Mouse (Mus musculus) stomach, embryonic 14.5 days (tissue): ENCODE results near the gene Dlx3. TPM values are rescaled to one million over a fixed set of nuclear protein-coding genes. Genes with fewer than 3 reads are reported as not detected.
A peak's percentile ranks its signal among the peaks of the same experiment; 100 is the strongest.

Source experiments
- ATAC-seq: fragments of 200-750 bp; cut with Nextera tagmentation; 2 replicates; pipeline ENCODE4 v1.8.0; 2017; ENCODE audit warnings: low read depth, moderate TSS enrichment; ENCODE audit not compliant: insufficient number of reproducible peaks, insufficient read depth, low FRiP score
- H3K27ac ChIP-seq: fragments of 300-500 bp; sonication (generic); 2 replicates; pipeline ENCODE4 v1.5.1; 2014; ENCODE audit warnings: mild to moderate bottlenecking, low read length, moderate library complexity, mixed read lengths
- H3K27me3 ChIP-seq: fragments of 300-500 bp; sonication (generic); 2 replicates; pipeline ENCODE4 v1.6.1; 2014; ENCODE audit warnings: low read length, control low read depth, mixed read lengths; ENCODE audit not compliant: control insufficient read depth, insufficient read depth
- H3K36me3 ChIP-seq: fragments of 300-500 bp; sonication (generic); 2 replicates; pipeline ENCODE4 v1.6.1; 2014; ENCODE audit warnings: mild to moderate bottlenecking, control low read depth, low read length, moderate library complexity, mixed read lengths; ENCODE audit not compliant: control insufficient read depth, insufficient read depth
- H3K4me1 ChIP-seq: fragments of 300-500 bp; sonication (generic); 2 replicates; pipeline ENCODE4 v1.6.1; 2014; ENCODE audit warnings: low read length, control low read depth, mixed read lengths; ENCODE audit not compliant: control insufficient read depth, insufficient read depth
- H3K4me2 ChIP-seq: fragments of 300-500 bp; sonication (generic); replicated peaks from 2 replicates; pipeline ENCODE4 v1.6.1; 2014; ENCODE audit warnings: low read depth, low read length, control low read depth
- H3K4me3 ChIP-seq: fragments of 300-500 bp; sonication (generic); 2 replicates; pipeline ENCODE4 v1.5.1; 2014; ENCODE audit warnings: low read depth, low read length, control low read depth
- H3K9ac ChIP-seq: fragments of 300-500 bp; sonication (generic); replicated peaks from 2 replicates; pipeline ENCODE4 v1.6.1; 2014; ENCODE audit warnings: low read depth, mild to moderate bottlenecking, control low read depth, low read length, moderate library complexity, mixed read lengths
- H3K9me3 ChIP-seq: fragments of 300-500 bp; sonication (generic); 2 replicates; pipeline ENCODE4 v1.6.1; 2016; ENCODE audit warnings: low read depth, low read length, control low read depth; ENCODE audit not compliant: control insufficient read depth
- WGBS: fragments of 180-500 bp; shearing (Covaris S2); extraction: QIAGEN DNeasy Blood & Tissue Kit; methylation state at CpG from one replicate; pipeline ENCODE4 v1.1.7; 2014; 5-methylcytosine and 5-hydroxymethylcytosine counted together
- polyA plus RNA-seq: library from polyadenylated mRNA; unstranded; fragments of >200 nt; fragmentation: Nextera tagmentation; extraction: Ambion mirVana; gene quantifications from 2 replicates; pipeline ENCODE4 v1.2.1, GENCODE M21; 2014

The Dlx3 gene
- polyA plus RNA-seq, 1 experiment from 2014 or later = 4.5 TPM

DNA sequence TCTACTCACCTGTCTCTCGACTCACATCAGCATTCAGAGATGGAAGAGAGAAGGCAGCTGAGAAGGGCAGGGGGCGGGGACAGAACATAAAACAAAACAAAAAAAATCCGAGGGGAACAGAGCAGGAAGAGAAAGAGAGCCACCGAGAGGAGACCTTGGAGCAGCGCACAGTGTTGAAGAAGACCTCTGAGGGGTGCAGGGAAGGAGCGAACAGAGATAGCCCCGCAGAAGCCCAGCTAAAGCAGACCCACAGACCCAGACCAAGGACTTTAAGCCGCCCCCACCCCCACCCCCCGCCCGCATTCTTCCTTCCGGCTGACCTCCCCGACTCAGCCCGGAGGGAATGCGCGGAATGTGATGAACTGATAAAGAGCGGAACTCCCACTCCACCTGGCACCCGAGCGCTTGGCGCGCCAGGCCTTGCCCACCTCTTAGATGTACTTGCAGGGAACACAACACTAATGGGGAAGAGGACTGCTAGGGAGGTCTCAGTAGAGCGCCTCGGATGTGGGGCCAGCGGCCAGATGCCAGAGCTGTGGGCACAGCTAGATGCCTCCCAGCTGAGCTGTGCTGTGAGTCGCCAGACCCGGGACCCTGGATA is 14.5 kb upstream of the Dlx3 start:
- Histone ChIP-seq H3K9ac (no peak overlapping the region), H3K36me3 (no peaks in the 10 kb centered on the region), H3K27me3 (no peaks in the 10 kb centered on the region), H3K9me3 (no peaks in the 10 kb centered on the region), H3K27ac (no peak overlapping the region), H3K4me3 (no peak overlapping the region), H3K4me1 (peaks cover 20% of the 10 kb centered on the region), H3K4me2 (peak overlapping the region; percentile 31)
- no peak; the same call in 1 of the 2 replicates for ATAC-seq
- WGBS = 5% methylated on average over 25 of the region's 25 CpGs

DNA sequence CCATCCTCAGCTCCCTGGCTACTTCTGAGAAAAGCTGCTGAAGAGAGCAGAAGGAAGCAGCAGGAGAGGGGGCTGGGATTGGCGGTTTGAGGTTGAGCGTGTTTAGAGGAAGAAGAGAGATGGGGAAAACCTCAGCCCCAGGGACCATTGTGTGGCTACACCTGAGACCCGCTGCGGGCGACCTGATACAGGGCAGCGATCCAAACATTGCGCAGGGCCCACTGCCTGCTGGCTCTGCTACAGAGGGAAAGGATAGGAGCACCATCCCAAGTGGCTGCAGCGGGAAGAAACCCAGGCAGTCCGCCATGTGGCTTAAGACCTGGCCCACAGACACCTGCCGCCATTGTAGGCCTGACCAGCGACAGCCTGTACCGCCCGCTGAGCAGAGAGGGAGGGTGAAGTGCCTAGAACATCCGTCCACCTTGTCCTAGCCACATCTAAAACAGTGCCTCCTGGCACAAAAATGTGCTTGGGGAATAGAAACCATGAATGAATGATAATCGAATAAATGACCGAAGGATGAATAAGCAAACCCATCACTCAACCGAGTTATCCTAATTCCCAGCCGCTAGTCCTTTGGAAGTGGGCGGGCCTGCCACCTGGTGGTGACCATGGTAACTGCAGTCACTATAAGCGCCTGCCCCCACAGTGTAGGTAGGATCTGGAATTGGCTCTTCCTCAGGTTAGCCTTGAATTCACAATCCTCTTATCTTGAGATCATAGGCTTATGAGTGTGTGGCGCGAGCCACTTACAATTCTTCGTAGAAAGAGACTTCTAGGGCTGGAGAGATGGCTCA is 13.3 kb upstream of the Dlx3 start:
- H3K9me3 ChIP-seq = no peaks in the 10 kb centered on the region
- peaks cover 14% of the 10 kb centered on the region; the same call in 1 of the 2 replicates for H3K4me1 ChIP-seq
- 35% methylated on average over 23 of the region's 23 CpGs for WGBS
- no peak overlapping the region for H3K9ac ChIP-seq
- H3K27ac ChIP-seq = no peak overlapping the region
- H3K4me2 ChIP-seq = no peak overlapping the region
- ATAC-seq = peak; percentile 24; the same call in 1 of the 2 replicates
- H3K4me3 ChIP-seq = no peak overlapping the region
- H3K27me3 ChIP-seq = no peaks in the 10 kb centered on the region
- no peaks in the 10 kb centered on the region for H3K36me3 ChIP-seq

DNA sequence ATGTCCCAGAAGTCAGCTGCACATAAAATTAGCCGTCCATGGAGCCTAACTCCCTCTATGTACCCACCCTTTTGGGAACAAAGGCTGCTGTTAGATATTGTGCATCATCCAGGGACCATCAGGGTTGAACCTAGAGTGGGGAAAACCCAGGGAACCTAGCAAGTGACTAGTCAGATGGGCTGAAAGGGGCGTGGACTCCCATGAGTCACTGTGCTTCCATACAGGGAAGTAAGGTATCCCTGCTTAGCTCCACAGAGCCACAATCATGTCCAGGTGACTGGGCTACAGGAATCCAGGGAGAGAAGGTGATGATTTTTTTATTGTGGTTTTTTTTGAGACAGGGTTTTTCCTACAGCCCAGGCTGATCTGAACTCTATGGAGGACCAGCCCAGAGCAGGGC is 10.9 kb upstream of the Dlx3 start:
- H3K27ac ChIP-seq = no peak overlapping the region
- WGBS = 92% methylated on average over 2 of the region's 2 CpGs
- H3K27me3 ChIP-seq = no peaks in the 10 kb centered on the region
- ATAC-seq = no peak
- peaks cover 14% of the 10 kb centered on the region; the same call in 1 of the 2 replicates for H3K4me1 ChIP-seq
- H3K9ac ChIP-seq = no peak overlapping the region
- H3K4me2 ChIP-seq = no peak overlapping the region
- no peak overlapping the region for H3K4me3 ChIP-seq
- H3K9me3 ChIP-seq = no peaks in the 10 kb centered on the region
- no peaks in the 10 kb centered on the region for H3K36me3 ChIP-seq

DNA sequence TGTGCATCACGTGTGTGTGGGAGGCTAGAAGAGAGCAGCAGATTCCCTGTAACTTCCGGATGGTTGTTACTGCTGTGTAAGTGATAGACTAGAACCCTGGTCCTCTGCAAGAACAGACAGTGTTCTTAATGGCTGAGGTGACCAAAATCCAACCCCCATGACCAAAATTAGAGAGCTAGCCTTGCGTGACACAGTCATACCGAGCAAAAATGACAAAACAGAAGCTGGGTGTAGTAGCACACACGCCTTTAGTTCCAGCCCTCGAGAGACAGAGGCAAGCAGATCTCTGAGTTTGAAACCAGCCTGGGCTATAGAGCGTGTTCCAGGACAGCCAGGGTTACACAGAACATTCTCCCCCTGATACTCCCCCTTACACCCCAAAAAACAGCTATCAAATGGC is 9.8 kb upstream of the Dlx3 start:
- Histone ChIP-seq H3K27ac (no peak overlapping the region), H3K9ac (no peak overlapping the region), H3K4me1 (peaks cover 13% of the 10 kb centered on the region; the same call in 1 of the 2 replicates), H3K4me2 (no peak overlapping the region), H3K36me3 (no peaks in the 10 kb centered on the region), H3K9me3 (no peaks in the 10 kb centered on the region), H3K4me3 (no peak overlapping the region), H3K27me3 (no peaks in the 10 kb centered on the region)
- WGBS = 91% methylated on average over 7 of the region's 7 CpGs
- no peak for ATAC-seq

DNA sequence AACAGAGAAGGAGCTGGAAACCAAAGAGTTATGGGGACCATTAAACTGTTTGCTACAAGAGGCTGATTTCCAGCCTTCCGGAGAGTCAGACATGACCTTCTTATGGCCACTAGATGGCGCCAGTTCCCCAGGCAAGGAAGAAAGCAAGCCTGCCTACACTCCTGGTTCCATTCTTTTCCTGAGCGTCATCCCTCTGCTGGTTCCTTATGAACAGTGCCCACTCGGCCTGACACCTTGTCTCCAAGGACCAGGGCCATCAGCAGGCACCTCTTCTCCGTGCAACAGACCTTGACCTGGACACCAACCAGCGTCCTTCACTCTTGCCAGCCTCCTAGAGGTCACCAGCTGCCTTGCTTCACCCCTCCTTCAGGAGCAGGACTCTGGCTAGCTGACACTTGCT is 2.9 kb upstream of the Dlx3 start:
- Histone ChIP-seq H3K27me3 (peaks cover 29% of the 10 kb centered on the region), H3K4me1 (peaks cover 11% of the 10 kb centered on the region), H3K9me3 (no peaks in the 10 kb centered on the region), H3K27ac (no peak overlapping the region), H3K4me3 (no peak overlapping the region), H3K9ac (no peak overlapping the region), H3K36me3 (no peaks in the 10 kb centered on the region), H3K4me2 (no peak overlapping the region)
- peak; percentile 62 for ATAC-seq
- WGBS = 4% methylated on average over 6 of the region's 6 CpGs

DNA sequence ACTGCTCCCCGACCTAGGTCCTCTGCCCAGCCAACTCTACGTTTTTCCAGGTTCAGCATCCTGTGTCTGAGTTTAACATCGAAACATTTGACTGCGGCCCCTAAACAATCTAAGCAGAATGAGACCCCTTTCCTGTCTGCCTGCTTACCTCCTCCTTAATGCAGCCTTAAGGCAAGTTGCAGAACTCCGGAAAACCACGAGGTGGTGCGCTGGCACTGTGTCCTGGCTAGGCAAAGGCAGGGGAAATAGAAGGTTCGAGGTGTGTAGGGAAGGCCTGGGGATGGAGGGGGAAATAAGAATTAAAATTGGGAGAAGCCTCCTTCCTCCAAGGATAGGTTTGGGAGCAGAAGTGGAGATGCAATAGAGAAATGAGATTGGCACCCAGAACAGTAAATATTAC is 1.4 kb upstream of the Dlx3 start:
- Histone ChIP-seq H3K27ac (no peak overlapping the region), H3K36me3 (no peaks in the 10 kb centered on the region), H3K4me2 (no peak overlapping the region), H3K27me3 (peaks cover 43% of the 10 kb centered on the region), H3K4me3 (no peak overlapping the region), H3K9me3 (no peaks in the 10 kb centered on the region), H3K9ac (no peak overlapping the region), H3K4me1 (peaks cover 11% of the 10 kb centered on the region)
- WGBS = 2% methylated on average over 8 of the region's 8 CpGs
- no peak for ATAC-seq

DNA sequence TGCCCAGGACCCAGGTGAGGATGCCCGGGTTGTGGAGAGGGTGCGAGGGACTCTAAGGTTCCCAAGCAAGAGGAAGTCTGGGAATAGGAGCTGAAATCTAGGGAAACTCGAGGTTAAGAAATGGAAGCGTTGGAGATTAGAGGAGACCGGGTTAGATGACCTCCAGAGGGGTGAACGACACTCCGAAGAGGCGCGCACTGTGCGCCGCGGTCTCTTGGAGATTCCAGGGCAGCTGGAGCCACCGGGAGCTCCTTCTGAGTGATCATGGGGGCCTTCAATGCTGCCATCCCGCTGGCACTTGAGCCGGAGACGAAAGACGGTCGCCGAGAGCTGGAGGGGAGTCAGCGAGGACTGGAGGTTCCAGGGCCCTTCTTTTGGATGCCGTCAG is 708 bp downstream of the Dlx3 start:
- WGBS = under 1% methylated on average over 21 of the region's 21 CpGs
- Histone ChIP-seq H3K36me3 (no peaks in the 10 kb centered on the region), H3K9ac (no peak overlapping the region; the same call in 1 of the 2 replicates), H3K27me3 (peaks cover 49% of the 10 kb centered on the region), H3K4me3 (peak overlapping the region; percentile 36), H3K9me3 (no peaks in the 10 kb centered on the region), H3K27ac (no peak overlapping the region), H3K4me2 (peak overlapping the region; percentile 58), H3K4me1 (peaks cover 13% of the 10 kb centered on the region)
- ATAC-seq = no peak

DNA sequence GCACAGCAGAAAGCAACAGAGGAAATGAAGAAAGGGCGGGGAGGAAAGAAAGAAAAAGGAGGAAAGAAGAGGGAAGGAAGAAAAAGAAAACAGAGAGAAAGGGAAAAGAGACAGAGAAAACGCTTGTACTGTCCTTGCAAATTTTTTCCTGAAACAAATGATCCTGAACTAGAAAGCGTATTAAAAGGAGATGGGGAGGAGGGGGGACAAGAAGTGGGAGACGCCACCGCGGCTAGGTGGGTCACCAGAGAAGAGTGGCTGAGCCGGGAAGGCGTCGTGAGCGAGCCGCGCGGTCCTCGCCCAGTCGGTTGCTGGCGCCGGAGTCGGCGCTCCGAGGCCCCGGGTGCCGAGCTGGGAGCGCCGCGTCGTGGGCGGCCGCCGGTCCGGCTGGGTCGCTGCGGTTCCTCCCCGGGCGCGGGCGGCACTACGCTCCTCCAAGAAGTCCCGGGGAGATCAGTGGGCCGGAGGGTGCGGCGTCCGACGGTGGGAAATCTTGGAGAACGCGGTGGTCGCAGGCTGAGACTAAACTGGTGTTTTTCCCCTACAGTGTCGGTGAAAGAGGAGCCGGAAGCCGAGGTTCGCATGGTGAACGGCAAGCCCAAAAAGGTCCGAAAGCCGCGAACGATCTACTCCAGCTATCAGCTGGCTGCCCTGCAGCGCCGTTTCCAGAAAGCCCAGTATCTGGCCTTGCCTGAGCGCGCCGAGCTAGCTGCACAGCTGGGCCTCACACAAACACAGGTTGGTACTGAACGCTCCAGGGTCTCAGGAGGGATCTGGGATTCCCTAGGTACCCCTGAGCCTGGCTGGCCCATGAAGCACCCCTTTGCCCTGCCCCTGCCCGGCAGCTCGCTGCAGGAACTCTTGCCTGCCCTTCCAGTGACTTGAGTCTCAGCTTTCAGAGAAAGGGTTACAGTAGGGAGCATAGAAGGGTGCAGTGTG is 1.5 kb downstream of the Dlx3 start:
- H3K4me1 ChIP-seq = peaks cover 17% of the 10 kb centered on the region
- H3K27ac ChIP-seq = no peak overlapping the region
- peaks cover 49% of the 10 kb centered on the region for H3K27me3 ChIP-seq
- H3K36me3 ChIP-seq = no peaks in the 10 kb centered on the region
- peak overlapping the region; percentile 58 for H3K4me2 ChIP-seq
- WGBS = 3% methylated on average over 63 of the region's 63 CpGs
- no peak for ATAC-seq
- no peak overlapping the region; the same call in 1 of the 2 replicates for H3K9ac ChIP-seq
- H3K9me3 ChIP-seq = no peaks in the 10 kb centered on the region
- H3K4me3 ChIP-seq = peak overlapping the region; percentile 36
